Mouse (Mus musculus): ENCODE measurements around the gene Trappc4. TPM values are rescaled to one million over a fixed set of nuclear protein-coding genes. Genes with fewer than 3 reads are reported as not detected.
"Not testable (repeated sequence)": the region's sequence is repeated elsewhere in the genome, so short reads cannot be mapped to it uniquely, and the experiment has no call there.

The Trappc4 gene
- polyA plus RNA-seq, 1 experiment from 2014 or later = 166 TPM

GRCm38 (mm10) chr9:44384596-44384995 lies 22.8 kb downstream of the Trappc4 start:
- peaks cover 42% of the 10 kb centered on the region for H3K36me3 ChIP-seq (replicated peaks; ENCODE audit: control insufficient read depth, insufficient read depth, low read depth, low read length)

GRCm38 (mm10) chr9:44379862-44380261 lies 27.5 kb downstream of the Trappc4 start:
- peak overlapping the region; percentile 62 for H3K27ac ChIP-seq (replicated peaks; ENCODE audit: low read depth, low read length)
- no peak for DNase-seq (ENCODE audit: low spot score)
- H3K9me3 ChIP-seq (replicated peaks; ENCODE audit: control insufficient read depth, low read length) = no peaks in the 10 kb centered on the region
- no peaks in the 10 kb centered on the region for H3K27me3 ChIP-seq (ENCODE audit: control insufficient read depth, insufficient read depth, low read length)
- WGBS = 7% methylated on average over 15 of the region's 15 CpGs
- peak overlapping the region; percentile 95 for H3K9ac ChIP-seq (replicated peaks; ENCODE audit: low read length)
- peak overlapping the region; percentile 90 for H3K4me2 ChIP-seq (ENCODE audit: low read depth, low read length)
- H3K36me3 ChIP-seq (replicated peaks; ENCODE audit: control insufficient read depth, insufficient read depth, low read depth, low read length) = peaks cover 18% of the 10 kb centered on the region
- H3K4me3 ChIP-seq (ENCODE audit: low read depth, low read length) = peak overlapping the region; percentile 93
- ATAC-seq (replicated peaks; ENCODE audit: insufficient number of reproducible peaks, low FRiP score, low TSS enrichment, low read depth) = peak; percentile 51
- H3K4me1 ChIP-seq (ENCODE audit: control insufficient read depth, insufficient read depth, low read length) = peaks cover 6% of the 10 kb centered on the region

More at GRCm38 (mm10) chr9:44384596-44384995, 22.8 kb downstream of the Trappc4 start:
- Histone ChIP-seq H3K27me3 (ENCODE audit: control insufficient read depth, insufficient read depth, low read length) (no peaks in the 10 kb centered on the region), H3K4me1 (ENCODE audit: control insufficient read depth, insufficient read depth, low read length) (peaks cover 6% of the 10 kb centered on the region), H3K4me3 (ENCODE audit: low read depth, low read length) (no peak overlapping the region), H3K9ac (replicated peaks; ENCODE audit: low read length) (no peak overlapping the region), H3K4me2 (ENCODE audit: low read depth, low read length) (no peak overlapping the region), H3K9me3 (replicated peaks; ENCODE audit: control insufficient read depth, low read length) (no peaks in the 10 kb centered on the region), H3K27ac (replicated peaks; ENCODE audit: low read depth, low read length) (no peak overlapping the region)
- ATAC-seq (replicated peaks; ENCODE audit: insufficient number of reproducible peaks, low FRiP score, low TSS enrichment, low read depth) (no peak), DNase-seq (ENCODE audit: low spot score) (no peak)
- 94% methylated on average over 13 of the region's 13 CpGs for WGBS

- DNase-seq (ENCODE audit: low spot score) = peak; percentile 99
- Histone ChIP-seq H3K4me3 (ENCODE audit: low read depth, low read length) (peak within 1 kb of the TSS; percentile 93), H3K27ac (replicated peaks; ENCODE audit: low read depth, low read length) (peak within 1 kb of the TSS; percentile 62), H3K27me3 (ENCODE audit: control insufficient read depth, insufficient read depth, low read length) (no peaks in the 10 kb centered on the region), H3K9me3 (replicated peaks; ENCODE audit: control insufficient read depth, low read length) (no peaks in the 10 kb centered on the region), H3K9ac (replicated peaks; ENCODE audit: low read length) (peak within 1 kb of the TSS; percentile 95), H3K4me1 (ENCODE audit: control insufficient read depth, insufficient read depth, low read length) (peaks cover 6% of the 10 kb centered on the region), H3K4me2 (ENCODE audit: low read depth, low read length) (peak within 1 kb of the TSS; percentile 90), H3K36me3 (replicated peaks; ENCODE audit: control insufficient read depth, insufficient read depth, low read depth, low read length) (peaks cover 16% of the 10 kb centered on the region)
- peak; percentile 94 for ATAC-seq (replicated peaks; ENCODE audit: insufficient number of reproducible peaks, low FRiP score, low TSS enrichment, low read depth)
- under 1% methylated on average over 83 of the region's 83 CpGs for WGBS
Observed at GRCm38 (mm10) chr9:44379054-44379834, 28.2 kb downstream of the Trappc4 start, which contains the start of gene Hyou1. Gene Hyou1, plus strand, starts transcription at chr9:44379490.

GRCm38 (mm10) chr9:44378153-44378730 lies 29.2 kb downstream of the Trappc4 start:
- Histone ChIP-seq H3K9me3 (replicated peaks; ENCODE audit: control insufficient read depth, low read length) (no peaks in the 10 kb centered on the region), H3K36me3 (replicated peaks; ENCODE audit: control insufficient read depth, insufficient read depth, low read depth, low read length) (peaks cover 13% of the 10 kb centered on the region), H3K4me3 (ENCODE audit: low read depth, low read length) (peak overlapping the region; percentile 93), H3K27ac (replicated peaks; ENCODE audit: low read depth, low read length) (no peak overlapping the region), H3K9ac (replicated peaks; ENCODE audit: low read length) (peak overlapping the region; percentile 75; the same call in 1 of the 2 replicates), H3K4me1 (ENCODE audit: control insufficient read depth, insufficient read depth, low read length) (peaks cover 6% of the 10 kb centered on the region), H3K27me3 (ENCODE audit: control insufficient read depth, insufficient read depth, low read length) (no peaks in the 10 kb centered on the region), H3K4me2 (ENCODE audit: low read depth, low read length) (peak overlapping the region; percentile 45; the same call in 1 of the 2 replicates)
- DNase-seq (ENCODE audit: low spot score) (no peak), ATAC-seq (replicated peaks; ENCODE audit: insufficient number of reproducible peaks, low FRiP score, low TSS enrichment, low read depth) (no peak)
- 91% methylated on average over 5 of the region's 5 CpGs for WGBS

- H3K9me3 ChIP-seq (replicated peaks; ENCODE audit: control insufficient read depth, low read length); H3K27me3 ChIP-seq (ENCODE audit: control insufficient read depth, insufficient read depth, low read length); DNase-seq (ENCODE audit: low spot score); H3K4me2 ChIP-seq (ENCODE audit: low read depth, low read length); H3K9ac ChIP-seq (replicated peaks; ENCODE audit: low read length); H3K4me1 ChIP-seq (ENCODE audit: control insufficient read depth, insufficient read depth, low read length); ATAC-seq (replicated peaks; ENCODE audit: insufficient number of reproducible peaks, low FRiP score, low TSS enrichment, low read depth); H3K27ac ChIP-seq (replicated peaks; ENCODE audit: low read depth, low read length); H3K4me3 ChIP-seq (ENCODE audit: low read depth, low read length); H3K36me3 ChIP-seq (replicated peaks; ENCODE audit: control insufficient read depth, insufficient read depth, low read depth, low read length): not testable (repeated sequence)
- 87% methylated on average over 2 of the region's 2 CpGs for WGBS
Observed at GRCm38 (mm10) chr9:44377335-44377734, 30.1 kb downstream of the Trappc4 start.

- 91% methylated on average over 6 of the region's 6 CpGs for WGBS
- DNase-seq (ENCODE audit: low spot score) = no peak
- no peaks in the 10 kb centered on the region for H3K9me3 ChIP-seq (replicated peaks; ENCODE audit: control insufficient read depth, low read length)
Observed at GRCm38 (mm10) chr9:44376141-44376540, 31.3 kb downstream of the Trappc4 start.

GRCm38 (mm10) chr9:44373386-44373785 lies 34.0 kb downstream of the Trappc4 start:
- H3K9ac ChIP-seq (replicated peaks; ENCODE audit: low read length) = no peak overlapping the region
- DNase-seq (ENCODE audit: low spot score) (no peak), ATAC-seq (replicated peaks; ENCODE audit: insufficient number of reproducible peaks, low FRiP score, low TSS enrichment, low read depth) (no peak)
- no peaks in the 10 kb centered on the region for H3K27me3 ChIP-seq (ENCODE audit: control insufficient read depth, insufficient read depth, low read length)
- no peak overlapping the region for H3K4me3 ChIP-seq (ENCODE audit: low read depth, low read length)
- H3K4me1 ChIP-seq (ENCODE audit: control insufficient read depth, insufficient read depth, low read length) = no peaks in the 10 kb centered on the region
- no peaks in the 10 kb centered on the region for H3K9me3 ChIP-seq (replicated peaks; ENCODE audit: control insufficient read depth, low read length)
- H3K36me3 ChIP-seq (replicated peaks; ENCODE audit: control insufficient read depth, insufficient read depth, low read depth, low read length) = no peaks in the 10 kb centered on the region
- H3K4me2 ChIP-seq (ENCODE audit: low read depth, low read length) = no peak overlapping the region
- no peak overlapping the region for H3K27ac ChIP-seq (replicated peaks; ENCODE audit: low read depth, low read length)

More at GRCm38 (mm10) chr9:44376141-44376540, 31.3 kb downstream of the Trappc4 start:
- H3K27me3 ChIP-seq (ENCODE audit: control insufficient read depth, insufficient read depth, low read length) = no peaks in the 10 kb centered on the region
- H3K9ac ChIP-seq (replicated peaks; ENCODE audit: low read length) = no peak overlapping the region
- no peak for ATAC-seq (replicated peaks; ENCODE audit: insufficient number of reproducible peaks, low FRiP score, low TSS enrichment, low read depth)
- H3K4me1 ChIP-seq (ENCODE audit: control insufficient read depth, insufficient read depth, low read length) = peaks cover 6% of the 10 kb centered on the region
- no peak overlapping the region for H3K4me3 ChIP-seq (ENCODE audit: low read depth, low read length)
- no peak overlapping the region for H3K27ac ChIP-seq (replicated peaks; ENCODE audit: low read depth, low read length)
- H3K36me3 ChIP-seq (replicated peaks; ENCODE audit: control insufficient read depth, insufficient read depth, low read depth, low read length) = peaks cover 4% of the 10 kb centered on the region; the same call in 1 of the 2 replicates
- no peak overlapping the region for H3K4me2 ChIP-seq (ENCODE audit: low read depth, low read length)

- Histone ChIP-seq H3K27ac (replicated peaks; ENCODE audit: low read depth, low read length) (no peak overlapping the region), H3K9ac (replicated peaks; ENCODE audit: low read length) (no peak overlapping the region), H3K36me3 (replicated peaks; ENCODE audit: control insufficient read depth, insufficient read depth, low read depth, low read length) (no peaks in the 10 kb centered on the region), H3K4me3 (ENCODE audit: low read depth, low read length) (no peak overlapping the region), H3K27me3 (ENCODE audit: control insufficient read depth, insufficient read depth, low read length) (no peaks in the 10 kb centered on the region), H3K4me2 (ENCODE audit: low read depth, low read length) (no peak overlapping the region), H3K9me3 (replicated peaks; ENCODE audit: control insufficient read depth, low read length) (no peaks in the 10 kb centered on the region), H3K4me1 (ENCODE audit: control insufficient read depth, insufficient read depth, low read length) (no peaks in the 10 kb centered on the region)
- 62% methylated on average over 3 of the region's 3 CpGs for WGBS
- DNase-seq (ENCODE audit: low spot score) (peak; percentile 4), ATAC-seq (replicated peaks; ENCODE audit: insufficient number of reproducible peaks, low FRiP score, low TSS enrichment, low read depth) (no peak)
Observed at GRCm38 (mm10) chr9:44364480-44364879, 42.9 kb downstream of the Trappc4 start.
